Mouse (Mus musculus) gastrocnemius, adult 8-10 months (tissue): Measurements from ENCODE around the gene Tnrc6c. TPM values are rescaled to one million over a fixed set of nuclear protein-coding genes. Genes with fewer than 3 reads are reported as not detected.

Source experiments
- DNase-seq, 2 experiments: peaks; one replicate each; pipeline ENCODE4 v3.0.0; 2022; ENCODE audit warnings: low spot score in 2 of 2
- total RNA-seq, 4 experiments: library from RNA; stranded (reverse); gene quantifications; 2 replicates each; pipeline ENCODE4 v1.2.4; 2022

Tnrc6c gene
- total RNA-seq, 4 experiments from 2014 or later, result 17.0 to 20.8 (median 18.6) TPM

GRCm38 (mm10) chr11:117728245-117728644, 74.2 kb downstream of the Tnrc6c start:
- DNase-seq, result no peak

GRCm38 (mm10) chr11:117728841-117729240, 74.8 kb downstream of the Tnrc6c start:
- DNase-seq, result peak in 1 of 2 experiments; percentile 69

GRCm38 (mm10) chr11:117729341-117729740, 75.3 kb downstream of the Tnrc6c start:
- DNase-seq, result no peak

- DNase-seq, result no peak
These were observed 75.9 kb downstream of the Tnrc6c start for GRCm38 (mm10) chr11:117729798-117730489.

GRCm38 (mm10) chr11:117730490-117730838, 76.4 kb downstream of the Tnrc6c start:
- no peak for DNase-seq

- DNase-seq, result no peak
These were observed 77.4 kb downstream of the Tnrc6c start for GRCm38 (mm10) chr11:117731470-117731869.

- DNase-seq, result no peak
These were observed 82.1 kb downstream of the Tnrc6c start for GRCm38 (mm10) chr11:117736037-117736689.

- no peak for DNase-seq
These were observed 84.0 kb downstream of the Tnrc6c start for GRCm38 (mm10) chr11:117738123-117738522.

- no peak for DNase-seq
These were observed 87.0 kb downstream of the Tnrc6c start for GRCm38 (mm10) chr11:117741128-117741527.

GRCm38 (mm10) chr11:117742243-117742642, 88.2 kb downstream of the Tnrc6c start:
- DNase-seq, result no peak

- no peak for DNase-seq
These were observed 88.6 kb downstream of the Tnrc6c start for GRCm38 (mm10) chr11:117742715-117743114.

- no peak for DNase-seq
These were observed 89.5 kb downstream of the Tnrc6c start for GRCm38 (mm10) chr11:117743454-117744030.

- DNase-seq, result no peak
These were observed 94.5 kb downstream of the Tnrc6c start for GRCm38 (mm10) chr11:117748628-117749027.

- peak in 1 of 2 experiments; percentile 38 for DNase-seq
These were observed 95.3 kb downstream of the Tnrc6c start for GRCm38 (mm10) chr11:117749414-117749813.

GRCm38 (mm10) chr11:117751544-117751943, 97.5 kb downstream of the Tnrc6c start:
- DNase-seq, result no peak

GRCm38 (mm10) chr11:117755891-117756290, 101.8 kb downstream of the Tnrc6c start:
- DNase-seq, result no peak

GRCm38 (mm10) chr11:117759267-117759666, 105.2 kb downstream of the Tnrc6c start:
- DNase-seq, result peak in 1 of 2 experiments; percentile 45

GRCm38 (mm10) chr11:117760374-117761119, 106.5 kb downstream of the Tnrc6c start:
- no peak for DNase-seq

GRCm38 (mm10) chr11:117761801-117762200, 107.7 kb downstream of the Tnrc6c start:
- no peak for DNase-seq

GRCm38 (mm10) chr11:117762246-117762645, 108.2 kb downstream of the Tnrc6c start:
- no peak for DNase-seq

GRCm38 (mm10) chr11:117764319-117764718, 110.2 kb downstream of the Tnrc6c start:
- DNase-seq, result no peak

- no peak for DNase-seq
These were observed 111.3 kb downstream of the Tnrc6c start for GRCm38 (mm10) chr11:117765361-117765760.
